Mouse (Mus musculus) testis, adult 2 months (tissue): ENCODE results near the gene Tacr2.

Experiments
- CTCF ChIP-seq: fragments of 200-500 bp; IDR thresholded peaks from 2 replicates; pipeline ENCODE4 v1.5.1; 2012; ENCODE audit warnings: low read depth, mild to moderate bottlenecking, inconsistent platforms, low read length, moderate library complexity; ENCODE audit not compliant: control insufficient read depth, insufficient read depth, insufficient replicate concordance
- POLR2A ChIP-seq: fragments of 200-500 bp; IDR thresholded peaks from 2 replicates; pipeline ENCODE4 v1.6.1; 2012; ENCODE audit warnings: low read depth, mild to moderate bottlenecking, inconsistent platforms, low read length, moderate library complexity; ENCODE audit not compliant: control insufficient read depth

DNA sequence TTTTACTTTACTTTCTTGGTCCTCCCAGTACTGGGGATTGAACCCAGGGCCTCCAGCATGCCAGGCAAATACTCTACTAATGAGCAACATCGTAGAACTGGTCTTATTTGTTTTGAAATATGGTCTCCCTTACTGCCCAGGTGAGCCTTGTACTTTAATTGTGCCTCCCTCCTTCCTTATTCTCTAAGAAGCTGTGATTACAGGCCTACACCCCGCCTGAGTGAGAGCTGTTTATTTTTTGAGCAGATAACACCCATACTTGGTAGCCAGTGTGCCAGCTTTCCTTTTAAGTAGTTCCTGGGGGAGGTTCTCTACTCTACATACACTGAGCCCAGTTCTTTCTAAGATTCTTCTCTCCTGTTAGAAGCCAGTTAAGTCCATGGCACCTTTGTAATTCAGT is 12.1 kb downstream of the Tacr2 start:
- TF ChIP-seq CTCF (no peak), POLR2A (no peak)
